Mouse (Mus musculus) stomach, postnatal 0 days (tissue): ENCODE results near the gene Wdsub1.

ENCODE experiments used
- CTCF ChIP-seq: IDR thresholded peaks from 2 replicates; pipeline ENCODE4 v1.5.1; 2016; ENCODE audit warnings: antibody characterized with exemption, low read depth, mild to moderate bottlenecking, moderate library complexity
- EP300 ChIP-seq: optimal IDR thresholded peaks from 2 replicates; pipeline ENCODE3; 2016; ENCODE audit warnings: antibody characterized with exemption

DNA sequence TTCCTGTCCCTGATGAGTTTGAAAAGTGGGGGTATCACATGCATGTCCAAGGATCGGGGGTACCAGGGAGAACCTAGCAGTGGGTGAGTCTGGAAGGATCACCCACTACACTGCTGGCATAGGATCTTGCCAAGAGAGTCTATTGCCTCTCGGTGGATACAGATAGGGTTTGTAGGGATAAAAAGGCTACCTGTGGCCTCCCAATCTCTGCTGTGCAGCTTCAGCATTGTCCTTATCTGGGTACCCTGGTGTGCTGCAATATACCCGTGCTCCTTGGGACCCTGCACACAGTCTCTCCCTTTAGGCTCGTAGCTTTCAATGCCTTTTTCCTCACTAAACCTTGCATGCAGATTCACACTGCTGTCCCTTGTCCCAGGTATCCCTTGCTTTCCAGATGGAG, 73.8 kb downstream of the Wdsub1 start:
- TF ChIP-seq CTCF (no peak), EP300 (no peak)
